Mouse (Mus musculus) kidney, adult 18-20 months (tissue): ENCODE results near the gene Mlph.

ENCODE experiments used
- DNase-seq: peaks from one replicate; pipeline ENCODE4 v3.0.0; 2021

The Mlph gene

DNA sequence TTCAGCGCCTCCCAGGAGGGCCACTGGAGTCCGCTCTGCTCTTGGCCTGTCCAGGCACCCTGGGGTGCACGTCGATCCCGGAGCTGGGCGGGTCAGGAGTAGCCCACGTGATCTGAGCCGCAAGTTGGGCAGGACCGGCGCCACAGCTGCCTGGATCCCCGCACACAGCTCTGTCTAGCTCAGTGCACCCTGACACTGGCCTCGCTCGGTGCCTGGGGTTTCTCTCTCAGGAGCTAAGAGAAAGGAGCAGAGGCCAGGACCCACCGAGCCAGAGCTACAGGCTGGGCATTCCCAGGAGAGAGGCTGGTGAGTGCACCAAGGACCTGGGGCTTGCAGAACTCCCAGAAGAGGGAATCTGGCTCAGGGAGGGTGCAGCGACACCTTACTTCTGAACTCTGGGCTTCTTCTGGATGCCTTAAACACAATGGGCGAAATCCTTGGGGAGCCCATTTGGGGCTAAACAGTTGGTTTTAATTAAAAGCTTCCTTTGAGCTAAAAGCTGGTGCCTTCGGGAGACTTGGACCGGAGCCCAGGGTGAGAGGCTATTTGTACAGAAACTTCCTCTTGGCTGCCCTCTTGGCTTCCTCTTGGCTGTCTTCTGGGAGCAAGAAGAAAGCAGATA is at the start of gene Mlph:
Gene Mlph, plus strand, starts transcription at position 138 of the 622 bp plus-strand sequence.
- peak; percentile 68 for DNase-seq

DNA sequence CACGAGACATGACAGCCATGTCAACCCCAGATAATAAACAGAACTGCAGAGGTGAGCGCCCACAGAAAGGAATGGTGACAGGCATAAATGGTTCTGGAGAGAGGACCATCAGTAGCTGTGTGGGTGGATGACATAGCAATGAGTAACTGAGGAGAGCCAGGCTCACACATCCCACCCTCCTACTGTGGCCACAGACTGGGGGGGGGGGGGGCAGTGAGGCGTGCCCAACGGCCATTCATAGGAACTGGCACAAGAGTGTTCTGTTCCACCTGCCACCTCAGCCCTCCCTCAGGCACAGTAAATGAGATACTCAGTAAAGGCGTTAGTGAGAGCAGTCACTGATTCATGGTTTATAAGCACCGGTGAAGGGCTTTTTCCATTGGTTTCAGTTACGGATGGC is 48.2 kb upstream of the Mlph start:
- DNase-seq, result no peak

DNA sequence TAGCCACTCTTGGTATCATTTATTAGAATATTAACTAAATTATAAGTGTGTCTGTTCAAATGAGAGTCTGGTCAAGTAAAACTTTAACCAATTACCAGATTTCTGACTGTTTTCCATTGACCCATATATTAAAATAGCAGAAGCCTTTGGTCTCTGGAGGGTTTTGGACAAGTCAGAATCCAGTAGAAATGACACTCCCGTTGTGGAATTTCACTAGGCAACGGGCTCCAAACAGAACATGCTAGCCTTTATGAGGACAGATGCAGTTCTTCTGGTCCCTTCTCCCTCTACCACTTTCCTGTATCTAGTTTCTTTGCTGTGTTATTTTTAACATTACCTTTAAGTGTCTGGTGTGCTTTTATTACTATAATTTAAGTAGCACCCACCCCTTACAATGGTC is 44.3 kb upstream of the Mlph start:
- DNase-seq, result no peak

DNA sequence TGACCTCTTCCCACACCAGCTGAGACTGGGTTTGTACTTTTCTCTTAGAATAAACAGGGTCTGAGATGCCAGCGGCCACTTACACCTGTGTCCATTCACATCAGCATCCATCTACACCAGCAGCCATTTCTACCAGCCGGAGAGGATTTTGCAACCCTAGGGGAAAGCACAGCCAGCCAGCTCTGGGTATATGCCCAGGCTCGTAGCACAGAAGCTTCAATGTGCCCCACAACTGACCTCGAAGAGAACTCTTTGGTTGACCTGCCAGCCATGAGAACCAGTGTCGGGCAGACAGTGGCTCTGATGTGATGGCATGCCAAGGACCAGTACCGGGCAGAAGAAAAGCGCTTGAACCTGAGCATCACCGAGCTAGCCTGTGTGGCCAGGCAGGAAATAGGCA is 39.5 kb upstream of the Mlph start:
- no peak for DNase-seq

DNA sequence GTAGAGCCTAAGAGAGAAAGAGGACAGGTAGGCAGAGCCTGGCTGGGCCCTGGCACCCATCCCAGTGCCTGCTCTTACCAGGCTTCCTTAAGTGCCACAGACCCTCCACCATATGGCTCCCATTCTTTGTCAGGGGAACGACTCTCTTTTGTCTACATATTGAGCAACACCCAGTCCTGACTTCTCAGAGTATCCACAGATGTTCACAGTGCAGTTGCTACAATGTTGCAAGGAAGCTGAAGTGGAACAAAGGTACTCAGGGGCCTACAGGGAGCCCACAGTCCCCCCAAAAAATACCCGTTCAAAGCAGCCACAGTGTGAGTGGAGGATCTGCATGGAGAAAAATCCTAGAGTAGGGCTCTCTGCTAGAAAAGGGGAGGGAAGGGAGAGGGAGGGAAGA is 38.9 kb upstream of the Mlph start:
- no peak for DNase-seq

DNA sequence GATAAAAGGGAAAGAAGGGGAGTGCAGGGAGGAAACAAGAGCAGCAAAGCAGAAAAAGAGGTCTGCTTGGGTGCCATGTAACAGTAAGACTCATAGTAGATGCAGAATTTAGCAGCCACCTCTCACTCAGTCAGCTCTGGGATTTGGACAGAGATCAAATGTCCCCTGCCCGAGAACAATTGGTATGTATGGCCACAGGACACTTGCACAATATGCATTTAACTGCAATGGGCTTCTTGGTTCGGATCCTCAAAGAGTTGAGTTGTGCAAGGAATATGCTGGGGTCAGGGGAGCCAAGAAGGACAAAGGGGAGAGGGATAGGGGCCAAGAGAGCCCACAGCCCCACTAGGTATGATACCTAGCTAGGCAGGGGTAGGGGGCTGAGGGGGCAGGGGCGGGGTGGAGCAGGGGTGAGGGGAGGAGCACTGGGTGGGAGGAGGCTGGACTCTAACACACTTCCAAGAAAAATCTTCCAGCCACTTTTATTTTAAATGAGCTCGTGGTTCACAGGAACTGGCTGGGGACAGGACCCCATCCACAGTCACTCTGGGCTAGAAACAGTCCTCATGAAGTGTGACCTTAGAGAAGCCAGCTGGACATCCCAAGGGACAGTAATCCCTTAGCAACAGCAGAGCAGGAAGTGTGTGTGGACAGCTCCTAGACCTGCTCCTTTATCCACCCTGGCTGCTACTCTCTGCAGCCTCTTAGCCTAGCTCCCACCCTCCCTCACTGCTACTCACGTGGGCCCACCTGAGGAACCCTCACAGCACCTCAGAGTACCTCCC is 38.2 kb upstream of the Mlph start:
- DNase-seq, result no peak

DNA sequence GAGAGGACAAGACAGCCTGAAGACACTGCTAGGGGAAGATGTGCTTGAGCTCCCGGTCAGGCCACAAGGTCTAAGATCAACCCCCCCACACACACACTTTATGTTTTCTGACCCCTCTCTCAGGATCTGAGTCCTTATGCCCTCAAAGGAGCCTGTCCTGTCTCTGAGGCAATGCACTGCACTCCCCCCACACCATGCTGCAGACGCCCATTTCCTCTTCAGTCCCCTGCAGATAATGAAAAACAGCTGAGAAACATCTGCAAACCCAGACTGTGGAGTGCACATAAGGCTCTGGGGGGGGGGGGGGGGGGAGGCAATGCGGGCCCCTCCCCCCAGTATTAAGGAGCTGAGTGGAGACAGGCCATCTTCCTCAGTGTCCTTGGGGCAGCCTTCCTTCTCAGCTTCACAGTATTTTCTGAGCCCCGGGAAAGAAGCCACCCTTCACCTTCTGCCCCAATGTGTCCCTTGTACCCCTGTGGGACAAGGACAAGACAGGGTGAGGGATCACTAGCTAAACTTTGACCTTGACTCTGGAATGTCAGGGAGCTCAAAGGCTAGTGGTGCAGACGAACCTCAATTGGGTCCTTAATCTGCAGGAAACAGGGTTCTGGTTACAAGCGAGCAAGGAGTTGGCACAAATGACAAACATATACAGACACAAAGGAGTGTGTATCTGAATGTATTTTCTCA is 29.0 kb upstream of the Mlph start:
- DNase-seq, result no peak

DNA sequence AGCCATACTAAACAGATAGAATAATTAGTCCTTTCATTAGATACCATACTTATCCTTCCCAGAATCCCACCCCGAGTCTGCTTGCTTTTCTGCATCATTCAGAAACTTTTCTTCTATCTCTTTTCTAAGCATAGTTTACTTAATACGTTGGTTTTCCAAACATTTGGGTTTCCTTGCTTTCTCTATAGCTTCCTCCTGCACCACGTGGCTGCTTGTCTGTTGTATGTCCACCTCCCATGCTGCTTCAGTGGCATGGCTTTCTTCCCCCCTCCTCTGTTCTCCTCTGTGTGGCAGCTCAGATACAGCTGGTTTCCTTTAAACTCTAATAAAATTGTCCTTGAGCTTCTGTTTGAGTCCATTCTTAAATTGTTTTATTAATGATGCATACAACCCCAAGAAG is 20.4 kb upstream of the Mlph start:
- DNase-seq, result no peak

DNA sequence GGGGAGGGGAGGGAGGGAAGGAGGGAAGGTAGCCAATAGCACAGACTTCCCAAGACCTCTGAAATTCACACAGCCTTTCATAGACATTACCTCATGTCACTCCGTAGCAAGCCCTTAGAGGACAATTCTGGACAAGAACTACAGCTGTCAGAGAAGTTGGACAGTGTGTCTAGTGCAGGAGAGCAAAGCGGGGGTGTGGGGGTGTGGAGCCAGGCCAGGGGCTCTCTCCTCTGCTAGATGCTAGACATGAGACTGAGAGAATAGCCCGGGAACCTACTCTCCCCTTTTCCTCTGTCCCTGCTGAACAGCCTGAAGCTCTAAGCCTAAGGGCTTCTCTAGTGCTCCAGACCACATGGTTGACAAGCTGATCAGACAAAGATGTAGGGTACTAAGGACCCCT is 19.9 kb upstream of the Mlph start:
- no peak for DNase-seq

DNA sequence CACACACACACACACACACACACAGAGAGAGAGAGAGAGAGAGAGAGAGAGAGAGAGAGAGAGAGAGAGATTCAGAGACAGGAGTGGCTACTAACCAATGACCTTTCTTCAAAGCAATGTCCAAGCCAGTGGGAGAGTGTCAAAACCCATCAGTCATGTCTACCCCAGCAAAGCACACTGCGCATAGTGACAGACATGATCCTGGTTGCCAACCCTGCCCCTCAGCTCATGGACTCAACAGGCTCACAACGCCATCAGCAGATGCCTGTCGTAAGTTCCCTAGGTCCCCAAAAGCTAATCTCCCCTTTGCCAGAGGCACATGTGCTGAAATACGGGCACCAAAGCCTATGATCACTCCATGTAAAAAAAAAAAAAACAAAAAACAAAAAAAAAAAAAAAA is 18.6 kb upstream of the Mlph start:
- DNase-seq, result no peak

DNA sequence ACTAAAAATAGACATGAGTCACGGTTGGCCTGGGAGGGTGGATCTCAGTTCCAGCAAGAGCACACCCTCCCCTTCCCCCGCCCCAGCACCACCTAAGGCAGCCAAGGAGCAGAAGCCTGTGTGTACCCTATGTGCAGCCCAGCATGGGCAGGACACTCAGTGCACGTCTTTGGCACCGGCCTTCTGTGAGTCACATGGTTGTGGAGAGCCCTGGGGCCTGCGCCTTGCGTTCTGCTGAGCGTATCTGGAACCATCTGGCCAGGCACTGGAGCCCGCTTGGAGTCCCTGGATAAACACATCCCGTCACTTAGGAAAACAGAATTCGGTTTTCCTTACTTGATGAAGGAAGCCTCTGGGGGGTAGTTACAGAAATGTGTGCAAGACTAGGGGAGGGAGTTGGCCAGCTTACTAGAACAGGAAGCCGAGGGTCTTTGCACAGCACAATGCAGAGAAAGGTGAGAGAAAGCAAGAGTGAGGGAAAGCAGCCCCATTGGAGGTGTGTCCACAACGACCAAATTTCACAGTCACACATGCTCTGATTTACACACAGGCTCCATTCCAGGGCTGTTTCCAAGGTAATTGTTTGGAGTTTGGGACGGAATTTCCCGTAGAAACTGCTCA is 18.0 kb upstream of the Mlph start:
- peak; percentile 45 for DNase-seq

DNA sequence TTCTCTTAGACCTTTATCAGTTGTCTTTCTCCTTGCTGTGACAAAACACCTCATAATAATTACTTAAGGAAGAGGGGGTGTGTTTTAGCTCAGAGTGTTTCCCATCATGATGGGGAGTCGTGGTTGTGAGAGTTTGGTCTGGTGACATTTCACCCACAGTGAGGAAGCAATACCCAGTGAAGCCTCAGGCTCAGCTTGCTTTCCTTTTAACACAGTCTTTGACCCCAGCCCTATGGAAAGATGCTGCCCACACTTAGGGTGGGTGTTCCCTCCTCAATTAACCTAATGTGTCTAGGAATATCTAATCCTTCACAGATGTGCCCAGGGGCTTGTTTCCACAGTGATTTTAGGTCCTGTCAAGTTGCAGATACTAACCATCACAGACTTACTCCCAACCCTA is 16.9 kb upstream of the Mlph start:
- DNase-seq, result no peak

DNA sequence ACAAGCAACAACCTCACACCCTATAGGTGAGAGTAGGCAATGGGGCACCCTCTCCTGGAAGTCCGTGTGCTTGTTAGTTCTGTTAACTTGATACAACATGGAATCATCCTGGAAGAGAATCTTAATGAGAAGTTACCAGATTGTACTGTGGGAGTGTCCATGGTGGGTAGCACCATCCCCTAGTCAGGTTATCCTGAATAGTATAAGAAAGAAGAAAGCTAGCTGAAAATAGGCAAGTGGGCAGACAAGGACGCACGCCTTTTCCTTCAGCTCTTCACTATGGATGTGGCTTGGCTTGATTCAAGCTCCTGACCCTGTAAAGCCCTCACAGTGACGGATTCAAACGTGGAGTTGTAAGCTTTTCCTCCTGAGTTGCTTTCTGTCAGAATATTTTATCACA is 15.1 kb upstream of the Mlph start:
- DNase-seq, result no peak

DNA sequence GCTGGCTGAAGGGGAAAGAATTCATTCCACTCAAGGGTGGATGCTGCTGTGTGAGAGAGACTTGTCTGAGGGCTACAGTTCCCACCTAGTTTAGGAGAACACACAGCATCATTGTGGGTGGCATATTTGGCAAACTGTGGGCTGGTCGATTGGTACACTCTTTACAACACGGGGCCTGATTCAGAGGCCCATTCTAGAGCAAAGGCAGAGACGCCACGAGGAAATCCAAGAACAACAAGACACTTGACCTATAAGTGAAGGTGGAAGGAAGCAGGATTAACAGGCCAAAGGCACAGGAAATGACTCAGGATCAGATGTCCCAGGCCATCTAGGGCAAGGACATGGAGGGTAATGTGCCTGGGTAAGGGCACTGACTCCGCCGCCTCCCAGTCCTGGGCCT is 14.5 kb upstream of the Mlph start:
- DNase-seq, result no peak

DNA sequence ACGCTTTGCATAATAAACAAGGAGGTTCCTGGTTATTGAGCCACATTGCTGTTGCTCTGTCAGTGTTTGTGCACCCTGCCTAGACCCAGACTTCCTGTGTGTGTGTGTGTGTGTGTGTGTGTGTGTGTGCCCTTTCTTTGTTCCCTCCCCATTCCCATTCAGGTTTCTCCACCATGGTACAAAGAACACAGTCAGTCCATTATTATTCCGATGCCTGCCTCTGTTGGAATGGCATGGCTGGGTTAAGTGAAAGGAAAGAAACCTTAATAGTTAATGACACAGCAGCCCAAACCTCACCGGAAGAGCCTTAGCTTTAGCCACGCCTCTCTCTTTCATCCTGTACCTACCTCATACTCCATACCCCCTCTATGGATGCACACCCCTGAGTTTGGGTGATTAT is 13.6 kb upstream of the Mlph start:
- no peak for DNase-seq

DNA sequence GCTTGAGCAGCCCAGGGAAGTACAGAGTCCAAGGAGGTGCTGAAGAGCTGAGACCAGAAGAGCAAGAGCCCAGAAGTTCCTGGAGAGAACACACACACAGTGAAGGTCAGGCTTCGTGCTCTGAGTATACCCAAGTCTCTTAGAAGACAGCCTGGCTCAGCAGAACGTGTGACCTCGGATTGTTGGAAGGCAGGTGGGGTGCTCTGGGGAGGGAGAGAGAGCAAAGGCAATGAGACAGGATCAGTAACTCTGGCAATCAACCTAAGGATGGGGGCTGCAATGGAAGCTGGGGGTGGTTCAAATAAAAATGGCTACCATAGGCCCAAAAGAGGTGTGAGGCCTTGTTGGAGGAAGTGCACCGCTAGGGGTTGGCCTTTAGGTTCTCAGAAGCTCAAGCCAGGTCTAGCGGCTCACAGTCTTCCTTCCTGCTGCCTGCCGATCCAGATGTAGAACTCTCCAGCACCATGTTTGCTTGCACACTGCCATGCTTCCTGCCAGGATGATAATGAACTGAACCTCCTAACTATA is 13.1 kb upstream of the Mlph start:
- no peak for DNase-seq

DNA sequence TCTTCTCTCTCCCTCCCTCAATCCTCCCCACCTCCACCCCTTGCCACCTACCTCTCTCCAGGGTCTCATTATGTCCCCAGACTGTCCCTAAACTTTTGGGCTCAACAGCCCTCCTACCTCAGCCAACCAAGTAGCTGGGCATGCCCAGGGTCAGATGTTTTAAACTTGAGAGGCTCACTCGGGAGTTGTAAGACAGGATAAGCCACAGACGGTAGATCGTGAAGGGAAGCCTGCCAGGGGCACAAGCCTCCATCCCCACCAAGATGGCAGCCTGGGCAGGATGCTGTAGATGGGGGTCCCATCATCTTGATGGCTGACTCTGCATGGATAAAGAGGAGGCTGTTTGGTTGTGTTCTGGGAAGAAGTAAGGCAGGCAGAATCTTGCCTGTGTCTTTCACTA is 12.1 kb upstream of the Mlph start:
- no peak for DNase-seq

DNA sequence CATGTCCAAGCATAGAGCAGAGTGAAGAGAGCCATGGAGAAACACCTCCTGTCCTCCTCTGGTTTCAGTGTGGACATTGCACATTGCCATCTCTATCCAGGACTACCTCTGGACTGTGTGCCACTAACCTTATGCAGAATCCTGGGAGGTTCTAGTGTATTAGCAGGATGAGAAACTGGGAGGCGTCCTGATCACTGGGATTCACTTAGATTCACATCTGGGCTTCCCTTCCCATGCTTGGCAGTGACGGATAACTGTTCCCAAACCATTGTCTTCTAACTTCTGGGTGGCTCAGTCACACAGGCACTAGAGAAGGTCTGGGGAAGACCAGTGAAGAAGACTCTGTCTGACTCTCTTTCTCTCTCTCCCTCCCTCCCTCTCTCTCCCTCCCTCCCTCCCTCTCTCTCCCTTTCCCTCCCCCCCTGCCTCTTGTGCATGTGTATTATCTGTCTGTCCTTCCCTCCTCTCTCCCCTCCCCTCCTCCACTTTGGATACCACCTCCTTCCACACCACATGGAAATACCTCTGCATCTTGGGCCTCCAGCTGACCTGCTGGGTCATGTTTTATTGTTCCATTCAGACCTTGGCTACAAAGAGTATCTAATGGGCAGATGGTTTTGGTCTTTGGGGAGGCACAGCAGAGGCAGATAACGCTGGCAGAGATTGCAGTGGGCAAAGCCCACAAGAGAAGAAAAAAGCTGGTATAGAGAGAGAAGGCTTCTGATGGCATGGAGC is 11.5 kb upstream of the Mlph start:
- DNase-seq, result no peak

DNA sequence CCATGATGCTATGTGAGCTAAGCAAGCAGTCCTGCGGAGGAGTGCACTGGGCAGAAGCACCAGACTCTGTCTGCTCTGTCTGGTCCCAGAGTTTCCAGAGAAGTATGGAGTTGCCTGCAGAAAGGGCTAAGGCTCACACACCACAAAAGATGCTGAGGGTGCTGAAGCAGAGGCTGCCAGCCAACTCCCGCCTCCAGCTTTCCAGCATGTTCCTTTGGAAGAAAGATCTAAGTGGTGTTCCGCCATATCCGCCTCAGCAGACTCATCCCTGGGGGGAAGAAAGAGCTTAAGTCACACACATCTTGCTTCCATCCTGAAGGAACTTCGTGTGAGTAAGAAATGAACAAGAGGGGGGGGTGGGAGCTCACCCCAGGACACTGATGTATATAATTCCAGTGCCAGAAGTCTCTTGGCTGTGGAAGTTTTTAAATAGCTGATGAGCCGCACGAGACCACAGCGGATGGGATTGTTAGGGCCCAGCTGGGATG is 10.9 kb upstream of the Mlph start:
- no peak for DNase-seq

DNA sequence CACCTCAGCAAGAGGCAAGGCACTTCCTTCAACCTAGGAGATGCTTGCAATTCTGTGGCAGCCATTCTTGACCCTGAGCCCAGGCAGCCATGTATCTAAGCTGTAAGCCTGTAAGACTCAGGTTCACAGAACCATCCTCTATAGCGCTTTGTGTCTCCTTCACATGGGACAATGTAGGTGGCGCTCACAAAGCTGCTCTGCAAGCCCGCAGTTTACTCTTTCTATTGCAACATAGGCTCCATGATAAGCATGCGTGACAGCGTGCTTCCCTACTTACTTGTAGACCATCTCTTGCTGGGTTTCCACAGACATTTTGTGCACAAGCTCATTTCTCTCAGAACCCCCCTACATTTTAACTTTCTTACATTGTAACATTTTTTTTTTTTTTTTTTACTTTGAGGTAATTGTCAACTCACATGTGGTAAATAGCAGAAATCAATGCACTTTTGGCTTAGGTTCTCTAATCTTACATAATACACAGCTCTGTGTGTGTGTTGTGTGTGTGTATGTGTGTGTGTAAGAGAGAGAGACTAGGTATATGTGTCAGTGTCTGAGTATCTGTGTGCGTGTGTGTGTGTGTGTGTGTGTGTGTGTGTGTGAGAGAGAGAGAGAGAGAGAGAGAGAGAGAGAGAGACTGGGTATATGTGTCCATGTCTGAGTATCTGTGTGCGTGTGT is 10.0 kb upstream of the Mlph start:
- DNase-seq, result no peak

DNA sequence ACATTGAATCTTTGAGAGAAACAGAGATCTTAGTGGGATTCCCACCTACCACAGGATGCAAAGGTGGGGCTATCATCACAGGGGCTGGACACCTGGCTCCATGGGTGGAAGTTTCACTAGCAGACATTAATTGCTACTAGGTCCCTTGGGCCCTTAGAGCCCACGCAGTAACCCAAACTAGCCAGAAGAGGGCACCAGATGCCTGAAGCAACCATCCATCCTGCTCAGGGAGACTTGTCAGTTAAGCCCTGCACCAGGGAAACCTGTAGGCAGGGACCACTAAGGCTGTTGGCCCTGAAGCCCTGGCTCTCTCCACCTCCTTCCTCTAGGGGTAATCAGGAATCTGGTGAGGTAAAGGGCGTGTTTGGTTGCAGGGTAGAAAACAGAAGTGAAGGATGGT is 8.5 kb upstream of the Mlph start:
- peak; percentile 70 for DNase-seq

DNA sequence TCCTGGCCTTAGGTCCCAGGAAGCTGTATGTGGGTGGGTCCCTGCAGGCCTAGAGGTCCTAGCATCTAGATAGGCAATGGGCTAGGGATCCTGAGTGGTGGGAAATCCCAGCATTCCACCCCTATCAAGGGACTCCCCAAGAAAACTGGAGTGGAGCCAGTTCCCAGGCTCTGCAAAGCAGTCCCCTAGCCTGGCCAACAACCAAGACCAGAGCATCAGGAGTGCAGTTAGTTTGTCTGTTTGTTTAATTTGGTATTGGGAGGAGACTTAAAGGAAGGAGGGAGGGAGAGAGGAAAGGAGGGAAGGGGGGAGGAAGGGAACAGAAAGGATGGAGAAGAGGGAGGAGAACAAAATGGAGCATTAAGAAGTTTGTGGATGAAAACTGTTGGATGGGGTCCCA is 5.7 kb upstream of the Mlph start:
- DNase-seq, result no peak
